Comparison of ENCODE assay signal across 9 mouse cellular contexts in genomic region chr11:97782564-97782895, GRCm38 (mm10). TPM values are rescaled to one million over a fixed set of nuclear protein-coding genes. Genes with fewer than 3 reads are reported as not detected.
DNase-seq lines count a peak whose midpoint lies in the region; ATAC-seq and TF ChIP-seq lines count a peak whose summit lies in the region.
"Had no signal": no experiment of that assay in that cellular context is flagged by ENCODE, and none has a peak within 500 bp of the region (broad histone marks: within the 10 kb centered on the region; RNA-seq: fewer than 3 reads in every experiment).

No protein-coding gene starts in this region.

- intact Hi-C loops in heart, postnatal 25 days (cut with DNase I): no loop called here

- peaks cover 18% of the 10 kb centered on the region for H3K4me1 ChIP-seq in heart, embryonic 16.5 days (ENCODE audit: control insufficient read depth, insufficient read depth, low read length)
- H3K4me1 ChIP-seq in bone marrow macrophage, adult 2 months (ENCODE audit: control insufficient read depth, insufficient read depth, low read length): peaks cover 10% of the 10 kb centered on the region; the same call in 1 of the 2 replicates
- peaks cover 19% of the 10 kb centered on the region; the same call in 1 of the 2 replicates for H3K4me1 ChIP-seq in hindbrain, embryonic 14.5 days (replicated peaks; ENCODE audit: control insufficient read depth, insufficient read depth, low read length)
- peaks cover 8% of the 10 kb centered on the region for H3K4me1 ChIP-seq in midbrain, embryonic 11.5 days (ENCODE audit: control insufficient read depth, insufficient read depth, low read length)

- H3K9me3 ChIP-seq in heart, embryonic 16.5 days (replicated peaks; ENCODE audit: control insufficient read depth, low read length): no peaks in the 10 kb centered on the region; the same call in 1 of the 2 replicates
- no peaks in the 10 kb centered on the region for H3K9me3 ChIP-seq in hindbrain, embryonic 14.5 days (ENCODE audit: control insufficient read depth, low read length)
- H3K9me3 ChIP-seq in midbrain, embryonic 11.5 days (ENCODE audit: control insufficient read depth, low read length): no peaks in the 10 kb centered on the region

- no peak for TF ChIP-seq CTCF in bone marrow macrophage, adult 2 months (IDR thresholded peaks at IDR 0.05; ENCODE audit: low read depth, low read length)

- no peaks in the 10 kb centered on the region for H3K27me3 ChIP-seq in heart, embryonic 16.5 days (ENCODE audit: control insufficient read depth, insufficient read depth, low read length)
- no peaks in the 10 kb centered on the region for H3K27me3 ChIP-seq in hindbrain, embryonic 14.5 days (ENCODE audit: control insufficient read depth, insufficient read depth, low read length)
- H3K27me3 ChIP-seq in midbrain, embryonic 11.5 days (ENCODE audit: control insufficient read depth, insufficient read depth, low read length): no peaks in the 10 kb centered on the region
- H3K27me3 ChIP-seq: Patski had no signal

- H3K36me3 ChIP-seq in heart, embryonic 16.5 days (ENCODE audit: control insufficient read depth, insufficient read depth): peaks cover 30% of the 10 kb centered on the region
- H3K36me3 ChIP-seq in hindbrain, embryonic 14.5 days (replicated peaks; ENCODE audit: control insufficient read depth, insufficient read depth): peaks cover 35% of the 10 kb centered on the region
- H3K36me3 ChIP-seq in midbrain, embryonic 11.5 days (ENCODE audit: control insufficient read depth, insufficient read depth, low read length): peaks cover 14% of the 10 kb centered on the region

- no peak for TF ChIP-seq POLR2A in bone marrow macrophage, adult 2 months (IDR thresholded peaks at IDR 0.05; ENCODE audit: borderline replicate concordance, low read depth, low read length)

- H3K9ac ChIP-seq in heart, embryonic 16.5 days (ENCODE audit: low read length): peak overlapping the region; percentile 86
- H3K9ac ChIP-seq in hindbrain, embryonic 14.5 days: peak overlapping the region; percentile 78
- peak overlapping the region; percentile 98 for H3K9ac ChIP-seq in midbrain, embryonic 11.5 days (ENCODE audit: low read length)

- H3K27ac ChIP-seq in heart, embryonic 16.5 days (ENCODE audit: low read length): peak overlapping the region; percentile 72
- H3K27ac ChIP-seq in bone marrow macrophage, adult 2 months (ENCODE audit: insufficient read depth, low read depth, low read length): peak overlapping the region; percentile 78
- peak overlapping the region; percentile 95 for H3K27ac ChIP-seq in hindbrain, embryonic 14.5 days
- H3K27ac ChIP-seq in midbrain, embryonic 11.5 days (ENCODE audit: low read depth, low read length): no peak overlapping the region; the same call in 1 of the 2 replicates

- H3K4me2 ChIP-seq in heart, embryonic 16.5 days (ENCODE audit: low read depth, low read length): peak overlapping the region; percentile 76
- peak overlapping the region; percentile 62 for H3K4me2 ChIP-seq in hindbrain, embryonic 14.5 days (replicated peaks)
- H3K4me2 ChIP-seq in midbrain, embryonic 11.5 days: peak overlapping the region; percentile 56

- peak overlapping the region; percentile 94 for H3K4me3 ChIP-seq in heart, embryonic 16.5 days (ENCODE audit: low read length)
- H3K4me3 ChIP-seq in bone marrow macrophage, adult 2 months (ENCODE audit: insufficient read depth, low read length): peak overlapping the region; percentile 80
- peak overlapping the region; percentile 92 for H3K4me3 ChIP-seq in hindbrain, embryonic 14.5 days (replicated peaks; ENCODE audit: low read length)
- H3K4me3 ChIP-seq in midbrain, embryonic 11.5 days (ENCODE audit: low read depth, low read length): peak overlapping the region; percentile 99

- under 1% methylated on average over 10 of the region's 10 CpGs for WGBS in heart, embryonic 16.5 days
- WGBS in hindbrain, embryonic 14.5 days: 0% methylated on average over 10 of the region's 10 CpGs
- WGBS in midbrain, embryonic 11.5 days: under 1% methylated on average over 10 of the region's 10 CpGs

- DNase-seq in heart, postnatal 25 days (ENCODE audit: low spot score): no peak
- DNase-seq in hindbrain, embryonic 14.5 days (ENCODE audit: low spot score): no peak
- DNase-seq in midbrain, embryonic 11.5 days (ENCODE audit: low spot score, missing footprints): no peak
- no peak for DNase-seq in layer of hippocampus, adult 9-11 months
- DNase-seq in cerebellum, postnatal 14 days: no peak
- DNase-seq in Muller cell, postnatal 12 days (ENCODE audit: inconsistent ontology term): no peak

- peak; percentile 6; the same call in 1 of the 2 replicates for ATAC-seq in heart, embryonic 16.5 days (replicated peaks; ENCODE audit: extremely low read depth, insufficient read depth, low FRiP score)
- ATAC-seq in hindbrain, embryonic 14.5 days (ENCODE audit: low FRiP score): peak; percentile 29; the same call in 1 of the 2 replicates
- ATAC-seq in midbrain, embryonic 11.5 days (ENCODE audit: low FRiP score): no peak

RNA-seq across cellular contexts. Expression of gene Rpl23, which starts 0.3 kb away (rescaled TPM):
- 299 and 310 TPM in 2 replicates for polyA plus RNA-seq in heart, embryonic 16.5 days (2015; fragmentation: Nextera tagmentation; extraction: Ambion mirVana)
- 100 to 1,000 TPM; 454 to 515 TPM for total RNA-seq in heart, postnatal 25 days (2021)
- 854 and 1,184 TPM in 2 replicates for polyA plus RNA-seq in bone marrow macrophage, adult 2 months (2012; ENCODE audit: insufficient read depth, insufficient read length, missing spikeins)
- polyA plus RNA-seq in hindbrain, embryonic 14.5 days (2014; fragmentation: Nextera tagmentation; extraction: Ambion mirVana): 324 and 419 TPM in 2 replicates
- 441 and 443 TPM in 2 replicates for polyA plus RNA-seq in midbrain, embryonic 11.5 days (2014; fragmentation: Nextera tagmentation; extraction: Ambion mirVana)

RNA-seq across cellular contexts. Expression of gene 1700001P01Rik, which starts 6.8 kb away (rescaled TPM):
- polyA plus RNA-seq in heart, embryonic 16.5 days (2015; fragmentation: Nextera tagmentation; extraction: Ambion mirVana): 0.25 and 0.41 TPM in 2 replicates
- total RNA-seq in heart, postnatal 25 days (2021): not detected
- polyA plus RNA-seq in bone marrow macrophage, adult 2 months (2012; ENCODE audit: insufficient read depth, insufficient read length, missing spikeins): not detected in 2 replicates
- polyA plus RNA-seq in hindbrain, embryonic 14.5 days (2014; fragmentation: Nextera tagmentation; extraction: Ambion mirVana): 0.68 TPM in 1 of 2 replicates, not detected in the other
- polyA plus RNA-seq in midbrain, embryonic 11.5 days (2014; fragmentation: Nextera tagmentation; extraction: Ambion mirVana): 0.47 and 0.78 TPM in 2 replicates

RNA-seq across cellular contexts. Expression of gene Cwc25, which starts 16.2 kb away (rescaled TPM):
- polyA plus RNA-seq in heart, embryonic 16.5 days (2015; fragmentation: Nextera tagmentation; extraction: Ambion mirVana): 10.7 and 12.5 TPM in 2 replicates
- total RNA-seq in heart, postnatal 25 days (2021): 1 to 10 TPM; 7.0 to 7.2 TPM
- polyA plus RNA-seq in bone marrow macrophage, adult 2 months (2012; ENCODE audit: insufficient read depth, insufficient read length, missing spikeins): 19.1 and 19.8 TPM in 2 replicates
- 8.1 and 11.2 TPM in 2 replicates for polyA plus RNA-seq in hindbrain, embryonic 14.5 days (2014; fragmentation: Nextera tagmentation; extraction: Ambion mirVana)
- polyA plus RNA-seq in midbrain, embryonic 11.5 days (2014; fragmentation: Nextera tagmentation; extraction: Ambion mirVana): 12.6 and 15.0 TPM in 2 replicates

RNA-seq across cellular contexts. Expression of gene Lasp1, which starts 16.3 kb away (rescaled TPM):
- 52.9 and 59.0 TPM in 2 replicates for polyA plus RNA-seq in heart, embryonic 16.5 days (2015; fragmentation: Nextera tagmentation; extraction: Ambion mirVana)
- total RNA-seq in heart, postnatal 25 days (2021): 10 to 100 TPM; 41.3 to 46.2 TPM
- 194 and 201 TPM in 2 replicates for polyA plus RNA-seq in bone marrow macrophage, adult 2 months (2012; ENCODE audit: insufficient read depth, insufficient read length, missing spikeins)
- 110 and 126 TPM in 2 replicates for polyA plus RNA-seq in hindbrain, embryonic 14.5 days (2014; fragmentation: Nextera tagmentation; extraction: Ambion mirVana)
- polyA plus RNA-seq in midbrain, embryonic 11.5 days (2014; fragmentation: Nextera tagmentation; extraction: Ambion mirVana): 52.6 and 59.2 TPM in 2 replicates

RNA-seq across cellular contexts. Expression of gene Pip4k2b, which starts 38.0 kb away (rescaled TPM):
- polyA plus RNA-seq in heart, embryonic 16.5 days (2015; fragmentation: Nextera tagmentation; extraction: Ambion mirVana): 0.81 and 1.1 TPM in 2 replicates
- 10 to 100 TPM; 20.2 to 21.1 TPM for total RNA-seq in heart, postnatal 25 days (2021)
- polyA plus RNA-seq in bone marrow macrophage, adult 2 months (2012; ENCODE audit: insufficient read depth, insufficient read length, missing spikeins): 25.3 and 26.0 TPM in 2 replicates
- polyA plus RNA-seq in hindbrain, embryonic 14.5 days (2014; fragmentation: Nextera tagmentation; extraction: Ambion mirVana): 5.2 and 5.9 TPM in 2 replicates
- 2.4 TPM in 2 replicates for polyA plus RNA-seq in midbrain, embryonic 11.5 days (2014; fragmentation: Nextera tagmentation; extraction: Ambion mirVana)
